Mouse (Mus musculus) urinary bladder, postnatal 14 days (tissue): Measurements from ENCODE around the gene Ptprn2.
A peak's percentile ranks its signal among the peaks of the same experiment; 100 is the strongest.
"Not testable (repeated sequence)": the region's sequence is repeated elsewhere in the genome, so short reads cannot be mapped to it uniquely, and the experiment has no call there.

Experiments
- DNase-seq: peaks from one replicate; pipeline ENCODE4 v3.0.0; 2021; ENCODE audit warnings: low spot score

The Ptprn2 gene

GRCm38 (mm10) chr12:116485591-116486403 lies at the start of gene Ptprn2:
Ptprn2 (plus strand) TSS chr12:116485720.
- peak; percentile 60 for DNase-seq

GRCm38 (mm10) chr12:116436125-116436524 lies 49.4 kb upstream of the Ptprn2 start:
- no peak for DNase-seq

GRCm38 (mm10) chr12:116438591-116438990 lies 46.9 kb upstream of the Ptprn2 start:
- no peak for DNase-seq

- DNase-seq: no peak
These were observed 43.3 kb upstream of the Ptprn2 start for GRCm38 (mm10) chr12:116442184-116442583.

GRCm38 (mm10) chr12:116449536-116449935 lies 36.0 kb upstream of the Ptprn2 start:
- no peak for DNase-seq

GRCm38 (mm10) chr12:116460379-116461065 lies 25.0 kb upstream of the Ptprn2 start:
- no peak for DNase-seq

- no peak for DNase-seq
These were observed 18.5 kb upstream of the Ptprn2 start for GRCm38 (mm10) chr12:116467030-116467429.

- DNase-seq: no peak
These were observed 17.2 kb upstream of the Ptprn2 start for GRCm38 (mm10) chr12:116468348-116468747.

- no peak for DNase-seq
These were observed 16.4 kb upstream of the Ptprn2 start for GRCm38 (mm10) chr12:116469096-116469495.

- DNase-seq: no peak
These were observed 12.3 kb upstream of the Ptprn2 start for GRCm38 (mm10) chr12:116473264-116473663.

GRCm38 (mm10) chr12:116473761-116474160 lies 11.8 kb upstream of the Ptprn2 start:
- no peak for DNase-seq

GRCm38 (mm10) chr12:116474676-116475075 lies 10.8 kb upstream of the Ptprn2 start:
- DNase-seq: no peak

GRCm38 (mm10) chr12:116478771-116479170 lies 6.7 kb upstream of the Ptprn2 start:
- DNase-seq: no peak

- DNase-seq: no peak
These were observed 3.6 kb upstream of the Ptprn2 start for GRCm38 (mm10) chr12:116481921-116482320.

- no peak for DNase-seq
These were observed 1.9 kb upstream of the Ptprn2 start for GRCm38 (mm10) chr12:116483581-116483980.

GRCm38 (mm10) chr12:116484991-116485390 lies 529 bp upstream of the Ptprn2 start:
- no peak for DNase-seq

- DNase-seq: no peak
These were observed 847 bp downstream of the Ptprn2 start for GRCm38 (mm10) chr12:116486404-116486730.

- no peak for DNase-seq
These were observed 3.3 kb downstream of the Ptprn2 start for GRCm38 (mm10) chr12:116488836-116489235.

- DNase-seq: no peak
These were observed 5.2 kb downstream of the Ptprn2 start for GRCm38 (mm10) chr12:116490575-116491356.

- no peak for DNase-seq
These were observed 13.1 kb downstream of the Ptprn2 start for GRCm38 (mm10) chr12:116498666-116499065.

GRCm38 (mm10) chr12:116500652-116501051 lies 15.1 kb downstream of the Ptprn2 start:
- no peak for DNase-seq

- DNase-seq: no peak
These were observed 27.0 kb downstream of the Ptprn2 start for GRCm38 (mm10) chr12:116512482-116512881.

- DNase-seq: not testable (repeated sequence)
These were observed 28.3 kb downstream of the Ptprn2 start for GRCm38 (mm10) chr12:116513788-116514187.
